Mouse (Mus musculus) ES-E14 (cell line): Measurements from ENCODE around the gene 3110082I17Rik. TPM values are rescaled to one million over a fixed set of nuclear protein-coding genes. Genes with fewer than 3 reads are reported as not detected.

Experiments
- DNase-seq: peaks from one replicate; pipeline ENCODE4 v3.0.0-alpha.2; 2013; ENCODE audit warnings: low read depth, low spot score
- H3K27ac ChIP-seq: 2 replicates; pipeline ENCODE4 v1.5.1; 2012; ENCODE audit warnings: low read depth, mild to moderate bottlenecking, low read length, moderate library complexity, mixed read lengths; ENCODE audit not compliant: poor library complexity, insufficient read depth, severe bottlenecking
- H3K36me3 ChIP-seq: 2 replicates; pipeline ENCODE4 v1.6.1; 2012; ENCODE audit warnings: mild to moderate bottlenecking, low read length, moderate library complexity, mixed read lengths; ENCODE audit not compliant: control insufficient read depth, poor library complexity, insufficient read depth, severe bottlenecking
- H3K4me1 ChIP-seq, 2 experiments: fragments of 150-350 bp in 1 of 2; sonication (generic) in 1 of 2; 2 replicates each; pipeline ENCODE4 v1.6.1; 2012; ENCODE audit warnings: low read length in 2 of 2, mild to moderate bottlenecking in 1 of 2, mixed read lengths in 1 of 2; ENCODE audit not compliant: control insufficient read depth in 2 of 2, insufficient read depth in 2 of 2, poor library complexity in 1 of 2
- H3K4me3 ChIP-seq, 2 experiments: fragments of 150-350 bp in 1 of 2; sonication (generic) in 1 of 2; 2 replicates each; pipeline ENCODE4 v1.5.1; 2012; ENCODE audit warnings: low read length in 2 of 2, low read depth in 1 of 2, mild to moderate bottlenecking in 1 of 2, mixed read lengths in 1 of 2; ENCODE audit not compliant: insufficient read depth in 1 of 2, poor library complexity in 1 of 2, severe bottlenecking in 1 of 2
- H3K9ac ChIP-seq: 2 replicates; pipeline ENCODE4 v1.6.1; 2012; ENCODE audit warnings: low read depth, mild to moderate bottlenecking, low read length, mixed read lengths; ENCODE audit not compliant: poor library complexity, insufficient read depth, severe bottlenecking
- H3K9me3 ChIP-seq: fragments of 150-350 bp; sonication (generic); 2 replicates; pipeline ENCODE4 v1.6.1; 2012; ENCODE audit warnings: low read depth, mild to moderate bottlenecking, low read length; ENCODE audit not compliant: control insufficient read depth, insufficient read depth
- CHD2 ChIP-seq: IDR thresholded peaks from 2 replicates; pipeline ENCODE4 v1.6.1; 2014; ENCODE audit warnings: mild to moderate bottlenecking, low read depth, low read length, inconsistent platforms
- HCFC1 ChIP-seq: IDR thresholded peaks from 2 replicates; pipeline ENCODE4 v1.6.1; 2012; ENCODE audit warnings: low read length, inconsistent platforms, borderline replicate concordance; ENCODE audit not compliant: insufficient read depth
- MAFK ChIP-seq: IDR thresholded peaks from 2 replicates; pipeline ENCODE4 v1.6.1; 2014; ENCODE audit warnings: mild to moderate bottlenecking, low read depth, low read length, inconsistent platforms; ENCODE audit not compliant: insufficient read depth
- ZC3H11A ChIP-seq: IDR thresholded peaks from 2 replicates; pipeline ENCODE4 v1.6.1; 2012; ENCODE audit warnings: low read depth, mild to moderate bottlenecking, inconsistent platforms, low read length, borderline replicate concordance
- ZNF384 ChIP-seq: IDR thresholded peaks from 2 replicates; pipeline ENCODE4 v1.6.1; 2012; ENCODE audit warnings: low read depth, low read length, inconsistent platforms
- in situ Hi-C, 2 experiments: fragments of 600-800 bp; cut with MboI; formaldehyde crosslinking; loops; one replicate each; pipeline ENCODE4 v1.15.1; 2025; ENCODE audit warnings: low sequenced_read_pairs in 2 of 2, inconsistent platforms in 1 of 2; ENCODE audit not compliant: unreplicated experiment in 2 of 2
- total RNA-seq: library from RNA; depleted of rRNA; stranded (reverse); fragments of 300-350 nt; gene quantifications from 2 replicates; pipeline ENCODE4 v1.2.3, GENCODE M21; 2012

The 3110082I17Rik gene
- total RNA-seq, 1 experiment = 32.6 TPM

DNA sequence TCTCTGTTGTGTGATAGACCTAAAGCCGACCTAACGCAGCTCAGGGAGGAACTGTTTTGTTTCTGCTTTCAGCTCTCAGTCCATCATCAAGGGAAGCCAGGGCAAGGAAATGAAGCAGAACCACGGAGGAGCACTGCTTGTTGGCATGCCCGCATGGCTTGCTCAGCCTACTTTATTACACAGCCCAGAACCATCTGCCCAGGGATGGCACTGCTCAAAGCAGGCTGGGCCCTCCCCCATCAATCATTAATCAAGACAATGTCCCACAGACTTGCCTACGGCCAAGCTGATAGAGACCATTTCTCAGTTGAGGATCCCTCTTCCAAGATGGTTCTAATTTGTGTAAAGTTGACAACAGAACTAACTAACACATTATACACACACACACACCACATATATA lies 38.5 kb upstream of the 3110082I17Rik start:
- Histone ChIP-seq H3K27ac (no peak overlapping the region), H3K36me3 (no peaks in the 10 kb centered on the region; the same call in 1 of the 2 replicates), H3K9ac (no peak overlapping the region), H3K4me3 (no peak overlapping the region), H3K9me3 (no peaks in the 10 kb centered on the region), H3K4me1 (no peaks in the 10 kb centered on the region)
- TF ChIP-seq ZC3H11A = no peak
- TF ChIP-seq HCFC1 = no peak
- TF ChIP-seq MAFK = no peak
- TF ChIP-seq ZNF384 = no peak
- no peak for TF ChIP-seq CHD2
- no peak for DNase-seq
- in situ Hi-C loops = no loop called here

DNA sequence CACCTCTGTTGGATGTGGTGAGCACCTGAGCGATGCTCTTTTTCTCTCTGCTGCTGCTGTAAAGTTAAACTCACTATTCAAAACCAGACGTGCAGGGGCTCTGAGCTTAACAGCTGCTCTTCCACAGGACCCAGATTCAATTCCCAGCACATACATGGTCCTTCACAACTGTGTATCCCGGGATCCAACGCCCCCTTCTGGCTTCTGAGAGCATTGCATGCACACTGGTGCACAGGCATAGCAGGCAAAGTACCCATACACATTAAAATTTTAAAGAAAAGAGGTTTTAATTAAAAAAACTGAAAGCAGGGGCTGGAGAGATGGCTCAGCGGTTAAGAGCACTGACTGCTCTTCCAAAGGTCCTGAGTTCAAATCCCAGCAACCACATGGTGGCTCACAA lies 36.6 kb upstream of the 3110082I17Rik start:
- no peak overlapping the region for H3K4me3 ChIP-seq
- no peak for DNase-seq
- no peaks in the 10 kb centered on the region for H3K4me1 ChIP-seq
- H3K9me3 ChIP-seq = no peaks in the 10 kb centered on the region
- in situ Hi-C loops = no loop called here
- no peaks in the 10 kb centered on the region; the same call in 1 of the 2 replicates for H3K36me3 ChIP-seq
- TF ChIP-seq CHD2 = no peak
- no peak for TF ChIP-seq ZC3H11A
- TF ChIP-seq ZNF384 = no peak
- TF ChIP-seq HCFC1 = no peak
- no peak for TF ChIP-seq MAFK
- H3K27ac ChIP-seq = no peak overlapping the region
- H3K9ac ChIP-seq = no peak overlapping the region

GRCm38 (mm10) chr5:139495019-139495669 lies 34.8 kb upstream of the 3110082I17Rik start:
- peak; percentile 63; the same call in 1 of the 2 replicates for TF ChIP-seq ZNF384
- no peak for TF ChIP-seq HCFC1
- no peak for TF ChIP-seq ZC3H11A
- no peak for TF ChIP-seq MAFK
- no peak for TF ChIP-seq CHD2
- Histone ChIP-seq H3K4me1 (peaks cover 0 to 2% of the 10 kb centered on the region in 2 experiments; a peak in 1 of 4 replicates), H3K27ac (no peak overlapping the region), H3K36me3 (no peaks in the 10 kb centered on the region; the same call in 1 of the 2 replicates), H3K4me3 (0 out of 4 replicates have a peak overlapping the region, but pooled peaks of 1 of the 2 experiments have one; percentile 5), H3K9ac (no peak overlapping the region), H3K9me3 (no peaks in the 10 kb centered on the region)
- in situ Hi-C loops = no loop called here
- DNase-seq = no peak

- Histone ChIP-seq H3K36me3 (no peaks in the 10 kb centered on the region; the same call in 1 of the 2 replicates), H3K27ac (no peak overlapping the region), H3K4me3 (no peak overlapping the region), H3K4me1 (peaks cover 0 to 2% of the 10 kb centered on the region in 2 experiments; a peak in 1 of 4 replicates), H3K9me3 (no peaks in the 10 kb centered on the region), H3K9ac (no peak overlapping the region)
- no peak for DNase-seq
- no peak for TF ChIP-seq HCFC1
- no peak for TF ChIP-seq MAFK
- TF ChIP-seq ZNF384 = no peak
- TF ChIP-seq CHD2 = no peak
- no peak for TF ChIP-seq ZC3H11A
- in situ Hi-C loops = no loop called here
These were observed 33.4 kb upstream of the 3110082I17Rik start for GRCm38 (mm10) chr5:139493690-139494089.

DNA sequence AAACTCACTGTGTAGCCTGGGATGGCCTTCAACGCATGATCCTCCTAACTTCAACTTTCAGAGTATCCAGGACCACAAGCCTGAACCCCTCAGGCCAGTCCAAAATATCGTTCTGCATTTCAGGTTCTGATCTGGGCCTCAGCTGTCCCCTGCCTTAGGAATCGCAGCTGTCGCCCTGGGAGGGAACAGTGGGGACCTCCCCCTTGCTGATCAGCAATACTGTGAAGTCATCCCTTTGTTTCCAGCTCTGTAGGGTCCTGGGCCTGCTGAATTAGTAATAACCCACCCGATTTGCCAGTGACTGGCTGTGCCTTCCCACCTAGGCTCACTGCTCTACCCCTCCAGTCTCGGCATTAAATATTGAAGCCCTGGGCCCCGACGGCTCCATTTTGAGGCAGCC lies 31.0 kb upstream of the 3110082I17Rik start:
- in situ Hi-C loops = no loop called here
- Histone ChIP-seq H3K9ac (no peak overlapping the region), H3K4me1 (peaks cover 0 to 5% of the 10 kb centered on the region in 2 experiments; a peak in 2 of 4 replicates), H3K4me3 (no peak overlapping the region), H3K9me3 (no peaks in the 10 kb centered on the region), H3K27ac (no peak overlapping the region), H3K36me3 (no peaks in the 10 kb centered on the region; the same call in 1 of the 2 replicates)
- no peak for TF ChIP-seq CHD2
- no peak for TF ChIP-seq MAFK
- TF ChIP-seq HCFC1 = no peak
- TF ChIP-seq ZNF384 = no peak
- no peak for TF ChIP-seq ZC3H11A
- DNase-seq = no peak
